Mouse (Mus musculus): ENCODE results near the gene Zfp663. TPM values are rescaled to one million over a fixed set of nuclear protein-coding genes. Genes with fewer than 3 reads are reported as not detected.

Gene Zfp663
- total RNA-seq (2023) = not detected

DNA sequence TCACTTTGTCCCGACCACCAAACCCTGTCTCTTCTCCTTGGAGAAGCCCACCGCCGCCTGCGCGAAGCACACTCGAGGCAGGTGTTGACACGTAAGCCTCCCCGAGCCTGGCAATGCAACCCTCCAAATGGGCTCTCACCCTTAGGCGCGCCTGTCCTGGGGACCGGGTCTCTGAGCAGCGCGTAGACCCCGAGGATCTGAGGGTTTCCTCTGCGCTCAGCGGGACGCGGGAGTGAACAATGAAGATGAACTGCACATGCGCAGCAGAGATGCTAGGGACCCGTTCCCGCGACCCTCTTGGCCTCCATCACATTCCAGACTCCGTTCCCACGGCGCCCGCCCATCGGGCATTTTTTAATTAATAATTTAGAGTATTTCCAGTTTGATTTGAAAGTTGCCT, at the start of gene Zfp663:
TSS of gene Zfp663 (minus strand) at position 234 of the 400 bp plus-strand sequence.

DNA sequence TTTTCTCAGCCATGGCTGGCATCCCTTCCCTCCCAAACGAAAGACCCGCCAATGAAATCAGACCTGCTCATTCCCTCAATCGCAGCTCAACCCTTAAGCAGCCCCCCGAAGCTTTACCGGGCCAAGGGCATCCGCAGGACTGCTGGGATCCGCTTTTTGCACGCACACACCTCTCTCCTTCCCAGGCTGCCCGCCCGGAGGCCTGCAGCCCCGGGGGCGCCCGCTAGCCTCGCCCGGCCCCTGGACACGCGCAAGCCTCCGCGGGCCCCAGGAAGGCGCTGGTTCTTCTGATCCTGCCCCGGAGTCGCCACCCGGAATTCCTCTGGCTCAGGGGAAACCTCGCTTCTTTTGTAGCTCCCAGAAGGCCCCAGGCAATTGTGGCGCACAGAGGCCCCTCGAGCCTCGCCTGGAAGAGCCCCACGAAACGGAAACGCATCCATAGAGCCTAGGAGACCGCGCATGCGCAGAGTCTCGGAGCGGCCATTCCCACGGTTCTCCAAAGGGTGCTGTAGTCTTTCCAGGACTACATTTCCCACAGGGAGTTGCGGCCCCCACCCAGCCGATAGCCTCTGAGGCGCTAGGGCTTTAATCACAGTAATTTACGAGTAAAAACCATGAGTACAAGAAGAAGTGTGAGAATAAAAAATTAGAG, 19.4 kb upstream of the Zfp663 start, which contains the start of gene Zfp334:
TSS of gene Zfp334 (minus strand) at position 416 of the 652 bp plus-strand sequence.

DNA sequence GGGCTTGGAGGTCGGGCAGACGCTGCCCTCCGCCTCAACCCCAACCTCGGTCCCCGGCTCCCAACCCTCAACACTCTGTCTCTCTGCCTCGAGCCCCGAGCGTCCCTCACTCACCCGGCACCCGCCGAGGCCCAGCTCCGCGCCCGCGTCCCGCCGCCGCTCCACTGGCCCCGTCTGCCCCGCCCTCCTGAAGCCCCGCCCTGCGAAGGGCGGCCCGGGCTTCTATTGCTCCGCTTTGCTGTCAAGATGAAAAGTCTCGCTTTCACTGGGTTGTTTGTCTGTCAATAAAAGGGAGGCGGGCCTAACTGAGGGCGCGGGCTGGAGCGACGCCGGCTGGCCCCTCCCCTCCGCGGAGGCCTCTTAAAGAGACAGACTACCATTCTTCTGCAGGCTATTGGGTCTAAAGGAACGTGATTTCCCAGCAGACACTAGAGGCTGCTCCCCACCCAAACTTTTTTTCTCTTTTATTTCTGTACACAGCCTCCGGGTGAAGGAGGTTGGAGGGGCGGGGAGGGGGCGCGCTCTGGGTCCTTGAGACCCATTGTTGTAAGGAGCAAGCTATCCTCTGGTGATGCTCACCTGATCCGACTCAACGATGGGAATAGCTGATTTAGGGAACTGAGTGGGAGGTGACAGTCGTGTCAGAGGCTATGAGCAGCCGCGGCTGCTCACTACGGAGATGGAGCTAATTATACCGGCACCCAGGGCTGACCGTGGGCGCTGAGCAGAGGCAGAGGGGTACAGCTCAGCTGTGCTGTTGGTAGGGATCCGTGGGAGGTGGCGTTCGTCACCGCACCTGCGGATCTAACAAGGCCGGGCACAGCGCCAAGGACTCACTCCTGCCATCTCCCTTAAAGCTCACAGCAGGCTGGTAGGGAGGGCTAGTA, 42.0 kb downstream of the Zfp663 start, which contains the start of gene Elmo2:
TSS of gene Elmo2 (minus strand) at position 176 of the 887 bp plus-strand sequence.

Other genes with a start within 250 kb of the Zfp663 start
- gene Cdh22, start 133.9 kb downstream of the Zfp663 start, total RNA-seq (2023) = not detected
- 29.8 TPM for gene Slc35c2, start 80.9 kb downstream of the Zfp663 start, total RNA-seq (2023)
- 36.7 TPM for gene Elmo2, start 42.2 kb downstream of the Zfp663 start, total RNA-seq (2023)
- not detected for gene Zfp334, start 19.5 kb upstream of the Zfp663 start, total RNA-seq (2023)
- gene Ocstamp, start 31.7 kb upstream of the Zfp663 start, total RNA-seq (2023) = not detected
- gene Slc13a3, start 104.5 kb upstream of the Zfp663 start, total RNA-seq (2023) = 0.18 TPM
- 19.4 TPM for gene Trp53rka, start 124.6 kb upstream of the Zfp663 start, total RNA-seq (2023)
- not detected for gene Slc2a10, start 135.1 kb upstream of the Zfp663 start, total RNA-seq (2023)
- gene Eya2, start 226.3 kb upstream of the Zfp663 start, total RNA-seq (2023) = 14.9 TPM

All from CD4-positive naive resting alpha-beta T cell, adult 76 days (primary cell).